Mouse (Mus musculus): ENCODE results near the gene Add3. TPM values are rescaled to one million over a fixed set of nuclear protein-coding genes. Genes with fewer than 3 reads are reported as not detected.

The Add3 gene
- polyA plus RNA-seq, 1 experiment from 2014 or later, result 120 TPM

DNA sequence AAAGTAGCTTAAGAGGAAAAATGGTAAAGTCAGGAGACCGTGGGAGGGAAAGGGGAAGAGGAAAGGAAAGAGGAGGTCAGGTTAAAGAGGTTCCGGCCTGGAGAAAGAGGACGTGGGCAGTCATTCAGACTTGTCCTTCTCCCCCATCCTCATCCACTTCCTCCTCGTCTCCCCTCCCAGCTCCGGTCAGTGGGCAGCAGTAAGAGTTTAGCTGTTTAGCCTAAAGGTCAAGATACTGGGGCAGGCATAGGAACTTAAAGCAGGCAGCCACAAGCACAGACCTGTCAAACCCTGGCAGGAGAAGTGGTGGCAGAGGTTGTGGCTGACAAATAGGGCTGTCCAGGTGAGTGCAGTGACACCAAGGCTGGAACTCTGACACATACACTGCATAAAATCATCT lies 30.4 kb downstream of the Add3 start:
- no peaks in the 10 kb centered on the region for H3K27me3 ChIP-seq (replicated peaks; ENCODE audit: control insufficient read depth, insufficient read depth, low read length)
- 64% methylated on average over 5 of the region's 5 CpGs for WGBS
- no peak overlapping the region for H3K27ac ChIP-seq (ENCODE audit: low read depth)

DNA sequence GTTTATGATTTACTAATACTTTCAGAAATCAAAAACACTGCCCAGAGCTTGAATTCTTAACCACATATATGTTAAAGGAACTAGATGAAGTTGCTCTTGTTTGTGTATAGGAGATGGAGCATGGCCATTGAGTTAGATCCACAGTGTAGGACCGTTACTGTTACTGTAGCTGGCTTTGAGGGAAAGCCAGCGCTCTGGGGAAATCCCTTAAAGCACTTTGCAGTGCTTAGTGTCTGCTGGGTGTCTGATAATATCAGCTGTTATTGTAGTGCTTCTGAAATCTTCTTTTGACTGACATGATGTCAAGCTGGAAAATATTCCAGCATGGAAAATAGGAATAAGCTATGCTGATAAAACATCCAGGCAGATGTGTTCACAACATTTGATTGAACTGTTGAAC lies 33.8 kb downstream of the Add3 start:
- ATAC-seq (replicated peaks; ENCODE audit: low FRiP score, low TSS enrichment, low read depth), result no peak
- H3K4me1 ChIP-seq (replicated peaks; ENCODE audit: control insufficient read depth, insufficient read depth, low read length), result no peaks in the 10 kb centered on the region
- no peak overlapping the region for H3K27ac ChIP-seq (ENCODE audit: low read depth)
- H3K4me3 ChIP-seq (ENCODE audit: low read depth, low read length), result no peak overlapping the region
- 88% methylated on average over 2 of the region's 2 CpGs for WGBS
- 0 out of 2 replicates have a peak, but pooled peaks cover 3% of the 10 kb centered on the region for H3K9me3 ChIP-seq (ENCODE audit: control insufficient read depth, low read length)
- H3K27me3 ChIP-seq (replicated peaks; ENCODE audit: control insufficient read depth, insufficient read depth, low read length), result no peaks in the 10 kb centered on the region
- no peak overlapping the region for H3K4me2 ChIP-seq (ENCODE audit: low read length)
- H3K9ac ChIP-seq (ENCODE audit: low read length), result no peak overlapping the region
- no peaks in the 10 kb centered on the region for H3K36me3 ChIP-seq (ENCODE audit: control insufficient read depth, insufficient read depth, low read length)
- DNase-seq (ENCODE audit: low spot score), result no peak

More for the DNA sequence above, 30.4 kb downstream of the Add3 start:
- no peak overlapping the region for H3K4me2 ChIP-seq (ENCODE audit: low read length)
- no peaks in the 10 kb centered on the region for H3K9me3 ChIP-seq (ENCODE audit: control insufficient read depth, low read length)
- H3K9ac ChIP-seq (ENCODE audit: low read length), result no peak overlapping the region
- H3K4me1 ChIP-seq (replicated peaks; ENCODE audit: control insufficient read depth, insufficient read depth, low read length), result no peaks in the 10 kb centered on the region
- no peak for ATAC-seq (replicated peaks; ENCODE audit: low FRiP score, low TSS enrichment, low read depth)
- no peaks in the 10 kb centered on the region for H3K36me3 ChIP-seq (ENCODE audit: control insufficient read depth, insufficient read depth, low read length)
- no peak overlapping the region for H3K4me3 ChIP-seq (ENCODE audit: low read depth, low read length)
- DNase-seq (ENCODE audit: low spot score), result no peak

DNA sequence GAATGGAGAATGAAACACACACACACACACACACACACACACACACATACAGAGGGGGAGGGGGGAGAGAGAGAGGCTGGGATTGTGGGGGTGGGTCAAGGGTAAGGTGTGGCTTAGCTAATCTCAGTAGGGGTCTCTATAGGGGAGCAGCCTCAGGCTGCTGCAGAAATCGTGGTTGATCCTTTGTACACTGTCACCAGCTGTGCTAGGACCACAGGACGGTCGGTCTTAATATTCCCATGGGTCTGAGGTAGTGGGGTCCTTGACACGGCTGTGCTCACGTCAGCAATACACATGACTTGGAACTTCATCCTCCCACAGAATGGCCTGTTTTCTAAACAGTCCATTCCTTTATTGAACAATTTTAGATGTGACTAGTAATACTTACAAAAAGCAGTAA lies 35.3 kb downstream of the Add3 start:
- H3K36me3 ChIP-seq (ENCODE audit: control insufficient read depth, insufficient read depth, low read length), result no peaks in the 10 kb centered on the region
- 62% methylated on average over 5 of the region's 5 CpGs for WGBS
- 0 out of 2 replicates have a peak, but pooled peaks cover 3% of the 10 kb centered on the region for H3K9me3 ChIP-seq (ENCODE audit: control insufficient read depth, low read length)
- H3K27me3 ChIP-seq (replicated peaks; ENCODE audit: control insufficient read depth, insufficient read depth, low read length), result no peaks in the 10 kb centered on the region
- H3K4me3 ChIP-seq (ENCODE audit: low read depth, low read length), result no peak overlapping the region
- H3K4me2 ChIP-seq (ENCODE audit: low read length), result no peak overlapping the region
- DNase-seq (ENCODE audit: low spot score), result no peak
- no peak for ATAC-seq (replicated peaks; ENCODE audit: low FRiP score, low TSS enrichment, low read depth)
- no peak overlapping the region for H3K27ac ChIP-seq (ENCODE audit: low read depth)
- H3K9ac ChIP-seq (ENCODE audit: low read length), result no peak overlapping the region
- H3K4me1 ChIP-seq (replicated peaks; ENCODE audit: control insufficient read depth, insufficient read depth, low read length), result 0 out of 2 replicates have a peak, but pooled peaks cover 3% of the 10 kb centered on the region

DNA sequence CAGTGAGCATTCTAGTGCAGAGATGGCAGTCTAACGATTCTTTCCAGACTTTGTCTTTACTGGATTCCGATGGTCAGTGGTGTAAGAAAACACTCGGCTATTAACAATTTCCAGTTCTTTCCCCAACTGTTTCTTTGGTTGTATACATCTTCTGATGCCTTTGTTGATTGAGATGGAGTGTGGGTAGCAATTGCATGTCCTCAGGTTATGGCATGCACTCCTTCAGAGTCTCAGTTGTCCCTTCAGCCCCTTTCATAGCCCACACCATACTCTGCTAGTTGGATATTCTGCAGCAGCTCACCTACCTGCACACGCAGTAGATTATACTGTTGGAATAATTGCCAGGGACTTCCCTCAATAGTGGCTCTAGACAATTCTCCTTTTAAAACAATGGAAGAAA lies 36.3 kb downstream of the Add3 start:
- ATAC-seq (replicated peaks; ENCODE audit: low FRiP score, low TSS enrichment, low read depth) (no peak), DNase-seq (ENCODE audit: low spot score) (no peak)
- Histone ChIP-seq H3K9ac (ENCODE audit: low read length) (no peak overlapping the region), H3K27ac (ENCODE audit: low read depth) (no peak overlapping the region), H3K4me3 (ENCODE audit: low read depth, low read length) (no peak overlapping the region), H3K4me2 (ENCODE audit: low read length) (no peak overlapping the region), H3K4me1 (replicated peaks; ENCODE audit: control insufficient read depth, insufficient read depth, low read length) (0 out of 2 replicates have a peak, but pooled peaks cover 11% of the 10 kb centered on the region), H3K27me3 (replicated peaks; ENCODE audit: control insufficient read depth, insufficient read depth, low read length) (no peaks in the 10 kb centered on the region), H3K9me3 (ENCODE audit: control insufficient read depth, low read length) (0 out of 2 replicates have a peak, but pooled peaks cover 3% of the 10 kb centered on the region), H3K36me3 (ENCODE audit: control insufficient read depth, insufficient read depth, low read length) (no peaks in the 10 kb centered on the region)
- 77% methylated on average over 4 of the region's 4 CpGs for WGBS

DNA sequence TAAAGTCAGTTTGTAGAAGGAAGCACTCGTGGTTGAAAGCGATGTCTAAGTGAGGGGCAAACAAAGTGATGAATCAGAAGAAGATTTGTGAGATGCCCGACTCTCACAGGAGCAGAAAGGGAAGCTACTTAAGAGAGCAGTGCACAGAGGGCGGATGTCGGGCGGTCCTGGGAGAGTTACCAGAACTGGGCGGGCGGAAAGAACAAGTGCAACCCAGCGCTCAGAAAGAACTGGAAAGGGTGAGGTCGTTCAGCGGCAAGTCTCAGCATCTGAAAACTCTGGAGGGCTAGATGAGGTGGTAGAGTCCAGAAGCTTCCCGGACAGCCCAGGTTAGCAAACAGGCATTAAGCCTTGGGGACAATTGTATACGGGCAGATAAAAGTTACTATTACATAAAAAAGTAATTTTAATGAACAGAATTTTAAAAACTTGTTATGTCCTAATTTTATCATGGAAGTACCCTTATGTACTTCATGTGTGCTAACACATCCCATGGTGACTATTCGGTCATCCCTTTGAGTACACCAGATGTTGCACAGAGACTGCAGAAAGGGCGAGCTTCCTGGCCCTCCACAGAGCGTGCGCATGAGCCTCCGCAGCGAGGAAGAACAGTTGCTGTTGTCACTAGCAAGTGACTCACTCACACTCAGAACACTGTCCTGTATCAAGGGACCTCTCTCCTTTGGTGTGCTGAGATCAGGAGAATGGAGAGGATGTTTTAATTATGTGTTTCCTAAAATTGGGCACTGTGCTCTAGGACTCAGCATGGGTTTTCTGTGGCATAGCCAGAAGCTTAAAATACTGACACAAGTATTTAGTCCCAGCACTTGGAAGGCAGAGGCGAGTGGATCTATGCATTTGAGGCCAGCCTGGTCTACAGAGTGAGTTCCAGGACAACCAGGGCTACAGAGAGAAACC lies 38.6 kb downstream of the Add3 start:
- Histone ChIP-seq H3K4me2 (ENCODE audit: low read length) (no peak overlapping the region), H3K9me3 (ENCODE audit: control insufficient read depth, low read length) (0 out of 2 replicates have a peak, but pooled peaks cover 3% of the 10 kb centered on the region), H3K27me3 (replicated peaks; ENCODE audit: control insufficient read depth, insufficient read depth, low read length) (no peaks in the 10 kb centered on the region), H3K4me3 (ENCODE audit: low read depth, low read length) (no peak overlapping the region), H3K36me3 (ENCODE audit: control insufficient read depth, insufficient read depth, low read length) (no peaks in the 10 kb centered on the region), H3K4me1 (replicated peaks; ENCODE audit: control insufficient read depth, insufficient read depth, low read length) (peaks cover 24% of the 10 kb centered on the region), H3K27ac (ENCODE audit: low read depth) (no peak overlapping the region), H3K9ac (ENCODE audit: low read length) (no peak overlapping the region)
- no peak for DNase-seq (ENCODE audit: low spot score)
- WGBS, result 92% methylated on average over 20 of the region's 20 CpGs
- no peak for ATAC-seq (replicated peaks; ENCODE audit: low FRiP score, low TSS enrichment, low read depth)

DNA sequence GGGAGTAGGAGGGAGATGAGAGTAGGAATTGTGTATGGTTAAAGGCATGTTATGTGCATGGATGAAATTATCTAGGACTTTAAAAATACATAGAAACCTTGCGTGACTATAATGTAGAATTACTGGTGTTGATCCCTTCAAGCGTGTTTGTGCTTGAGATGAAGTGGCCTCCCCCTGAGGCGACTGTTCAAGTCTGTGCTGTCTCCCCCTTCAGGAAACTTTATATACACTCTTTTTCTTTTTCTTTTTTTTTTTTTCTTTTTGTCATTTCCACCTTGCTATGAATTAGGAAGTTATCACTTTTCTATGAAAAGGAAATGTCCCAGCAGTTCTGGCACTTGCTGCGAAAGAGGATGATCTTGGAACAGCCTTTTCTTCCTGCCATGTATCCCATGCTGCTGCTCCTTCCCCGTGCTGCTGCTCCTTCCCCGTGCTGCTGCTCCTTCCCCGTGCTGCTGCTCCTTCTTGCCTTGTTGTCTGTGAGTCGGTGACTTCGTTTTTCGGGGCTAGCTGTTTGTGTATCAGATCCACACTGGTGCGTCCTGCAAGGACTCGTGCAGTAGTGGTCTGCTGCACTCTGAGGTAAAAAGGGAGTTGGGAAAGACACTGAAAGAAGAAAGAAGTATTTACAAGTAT lies 40.0 kb downstream of the Add3 start:
- Histone ChIP-seq H3K4me3 (ENCODE audit: low read depth, low read length) (no peak overlapping the region), H3K27ac (ENCODE audit: low read depth) (no peak overlapping the region; the same call in 1 of the 2 replicates), H3K9ac (ENCODE audit: low read length) (no peak overlapping the region), H3K9me3 (ENCODE audit: control insufficient read depth, low read length) (0 out of 2 replicates have a peak, but pooled peaks cover 3% of the 10 kb centered on the region), H3K4me1 (replicated peaks; ENCODE audit: control insufficient read depth, insufficient read depth, low read length) (peaks cover 37% of the 10 kb centered on the region), H3K36me3 (ENCODE audit: control insufficient read depth, insufficient read depth, low read length) (no peaks in the 10 kb centered on the region), H3K27me3 (replicated peaks; ENCODE audit: control insufficient read depth, insufficient read depth, low read length) (no peaks in the 10 kb centered on the region), H3K4me2 (ENCODE audit: low read length) (no peak overlapping the region)
- DNase-seq (ENCODE audit: low spot score), result no peak
- ATAC-seq (replicated peaks; ENCODE audit: low FRiP score, low TSS enrichment, low read depth), result no peak
- WGBS, result 79% methylated on average over 12 of the region's 12 CpGs

DNA sequence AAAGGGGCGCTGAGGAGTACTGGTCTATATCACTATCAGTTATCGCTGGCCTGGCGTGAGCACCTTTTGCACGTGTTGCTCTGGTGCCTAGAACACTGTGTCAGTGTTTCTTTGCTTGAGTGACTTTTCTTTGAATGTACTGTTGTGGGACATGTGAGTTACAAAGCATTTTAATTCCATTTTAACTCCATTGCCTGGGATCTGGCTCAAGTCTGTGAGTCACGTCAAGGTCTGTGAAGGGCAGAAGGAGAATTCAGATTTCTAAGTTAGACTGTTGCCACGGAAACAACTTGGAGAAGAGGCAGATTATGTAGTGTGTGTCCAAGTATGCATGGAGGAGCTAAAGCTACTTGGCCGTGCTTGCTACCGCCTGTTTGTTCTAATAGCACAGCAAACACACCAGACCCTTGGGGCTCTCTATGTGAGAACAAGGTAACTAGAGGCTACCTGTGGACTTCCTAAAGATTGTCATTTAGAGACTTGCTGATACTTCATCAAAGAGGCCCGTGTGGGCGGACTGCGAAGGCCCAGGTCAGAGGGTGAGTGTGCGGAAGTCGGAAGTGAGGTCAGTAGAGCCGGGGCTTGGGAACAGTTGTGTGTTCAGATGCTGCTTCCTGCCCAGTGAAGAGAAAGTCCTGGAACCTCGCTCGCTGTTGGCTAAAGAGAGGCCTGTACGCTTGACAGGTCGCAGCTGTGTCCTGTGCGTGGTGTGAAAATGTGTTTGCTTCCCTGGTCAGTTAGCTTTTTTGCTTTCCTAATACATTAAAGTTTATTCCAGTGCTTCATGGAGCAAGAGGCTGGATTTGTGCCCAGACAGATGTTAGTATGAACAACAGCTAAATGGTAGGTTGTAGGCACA lies 41.0 kb downstream of the Add3 start:
- ATAC-seq (replicated peaks; ENCODE audit: low FRiP score, low TSS enrichment, low read depth) (no peak), DNase-seq (ENCODE audit: low spot score) (no peak)
- Histone ChIP-seq H3K27me3 (replicated peaks; ENCODE audit: control insufficient read depth, insufficient read depth, low read length) (no peaks in the 10 kb centered on the region), H3K4me1 (replicated peaks; ENCODE audit: control insufficient read depth, insufficient read depth, low read length) (peaks cover 42% of the 10 kb centered on the region), H3K4me2 (ENCODE audit: low read length) (no peak overlapping the region), H3K9ac (ENCODE audit: low read length) (no peak overlapping the region), H3K36me3 (ENCODE audit: control insufficient read depth, insufficient read depth, low read length) (no peaks in the 10 kb centered on the region), H3K27ac (ENCODE audit: low read depth) (peak overlapping the region; percentile 66), H3K9me3 (ENCODE audit: control insufficient read depth, low read length) (0 out of 2 replicates have a peak, but pooled peaks cover 3% of the 10 kb centered on the region), H3K4me3 (ENCODE audit: low read depth, low read length) (no peak overlapping the region)
- WGBS, result 63% methylated on average over 19 of the region's 19 CpGs

DNA sequence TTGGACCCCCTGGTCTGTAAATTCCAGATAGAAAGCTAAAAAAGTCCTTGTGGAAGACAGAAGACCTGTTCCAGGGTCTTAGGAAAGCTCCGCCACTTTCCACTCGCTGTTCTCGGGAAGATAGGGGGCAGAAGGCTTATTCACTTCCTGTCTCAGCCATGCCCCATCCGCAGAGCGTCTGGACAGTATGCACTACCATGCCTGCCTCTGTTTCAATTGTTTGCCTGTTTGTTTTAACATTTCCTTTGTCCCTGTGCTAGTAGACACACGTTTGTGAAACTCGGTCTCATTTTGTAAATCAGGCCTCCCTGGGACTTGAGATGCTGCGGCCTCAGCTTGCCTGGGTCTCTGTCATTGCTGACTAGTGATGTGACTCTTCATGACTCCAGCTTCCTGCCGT lies 43.4 kb downstream of the Add3 start:
- no peak for ATAC-seq (replicated peaks; ENCODE audit: low FRiP score, low TSS enrichment, low read depth)
- Histone ChIP-seq H3K9ac (ENCODE audit: low read length) (no peak overlapping the region), H3K4me2 (ENCODE audit: low read length) (no peak overlapping the region), H3K36me3 (ENCODE audit: control insufficient read depth, insufficient read depth, low read length) (no peaks in the 10 kb centered on the region), H3K4me3 (ENCODE audit: low read depth, low read length) (no peak overlapping the region), H3K9me3 (ENCODE audit: control insufficient read depth, low read length) (no peaks in the 10 kb centered on the region), H3K27me3 (replicated peaks; ENCODE audit: control insufficient read depth, insufficient read depth, low read length) (no peaks in the 10 kb centered on the region), H3K27ac (ENCODE audit: low read depth) (peak overlapping the region; percentile 5; the same call in 1 of the 2 replicates), H3K4me1 (replicated peaks; ENCODE audit: control insufficient read depth, insufficient read depth, low read length) (peaks cover 45% of the 10 kb centered on the region)
- WGBS, result 47% methylated on average over 9 of the region's 9 CpGs
- no peak for DNase-seq (ENCODE audit: low spot score)
